Mouse (Mus musculus): ENCODE results near the gene Shisa4.
"Not testable (repeated sequence)": the region's sequence is repeated elsewhere in the genome, so short reads cannot be mapped to it uniquely, and the experiment has no call there.

Gene Shisa4

DNA sequence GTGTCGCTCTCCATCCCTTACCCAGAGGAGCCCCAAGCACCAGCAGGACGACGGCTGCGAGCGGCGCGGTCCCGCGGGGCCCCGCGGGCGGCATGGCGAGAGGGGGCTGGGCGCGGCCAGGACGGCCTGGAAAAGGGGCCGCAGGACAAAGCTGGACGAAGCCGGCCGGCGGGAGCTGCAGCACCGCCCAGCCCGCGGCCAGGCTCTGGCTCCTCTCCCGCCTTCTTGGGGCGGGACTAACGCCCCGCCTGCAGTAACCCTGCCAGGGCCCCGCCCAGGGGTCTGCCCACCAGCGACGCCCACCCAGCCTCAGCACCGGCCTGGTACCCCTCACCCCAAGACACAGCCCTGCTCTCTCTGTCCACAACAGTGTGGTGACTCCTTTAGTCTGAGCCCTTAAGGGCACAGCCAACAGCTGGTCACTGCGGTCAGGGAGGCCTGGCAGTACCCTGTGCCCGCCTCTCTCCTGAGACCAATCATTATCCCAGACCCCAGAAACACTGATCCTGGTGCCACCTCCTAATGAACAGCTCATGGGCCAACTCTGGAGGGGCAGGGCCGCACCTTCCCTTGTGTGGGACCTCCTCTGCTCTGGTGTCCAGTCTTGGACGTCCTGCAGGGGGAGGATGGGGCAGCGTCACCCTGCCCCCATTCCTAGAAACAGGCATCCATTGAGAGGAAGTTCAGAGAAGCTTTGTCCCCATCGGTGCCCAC lies at the start of gene Shisa4:
Gene Shisa4, minus strand, starts transcription at position 370 of the 714 bp plus-strand sequence.
- DNase-seq (ENCODE audit: low read depth in 2 of 2, low spot score in 2 of 2), result no peak

DNA sequence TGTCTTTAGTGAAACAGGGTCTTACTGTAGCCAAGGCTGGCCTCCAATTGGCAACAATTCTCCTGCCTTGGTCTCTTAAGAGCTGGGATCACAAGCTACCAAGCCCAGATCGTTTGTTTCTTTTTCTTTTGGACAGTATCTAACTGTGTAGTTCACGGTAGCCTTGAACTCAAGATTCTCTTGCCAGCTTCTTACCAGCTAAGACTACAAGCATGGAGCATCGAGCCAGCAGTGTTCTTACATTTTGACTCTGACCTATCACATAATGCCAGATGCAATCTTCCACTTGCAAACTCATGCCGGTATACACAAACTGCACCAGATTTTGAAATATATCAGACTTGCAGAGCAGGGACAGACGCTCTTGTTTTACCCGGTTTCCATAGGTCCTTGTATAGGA lies 47.7 kb upstream of the Shisa4 start:
- no peak for DNase-seq (ENCODE audit: low read depth in 2 of 2, low spot score in 2 of 2)

DNA sequence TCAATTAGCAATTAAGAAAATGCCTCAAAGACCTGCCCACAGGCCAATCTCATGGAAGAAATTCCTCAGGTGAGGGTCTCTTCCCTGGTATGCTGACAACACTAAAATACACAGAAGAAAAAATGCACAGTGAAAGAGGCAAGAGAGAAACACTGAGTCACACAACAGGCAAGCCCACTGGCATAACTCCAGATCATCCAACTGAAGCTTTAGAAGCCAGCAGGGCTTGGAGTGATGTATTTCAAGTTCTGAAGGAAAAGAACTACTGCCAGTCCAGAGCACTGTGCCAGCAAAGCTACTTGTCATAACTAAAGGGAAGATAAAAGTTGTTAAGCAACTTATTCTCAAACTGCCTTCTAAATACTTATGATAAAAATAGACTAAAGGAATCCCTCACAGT lies 39.0 kb upstream of the Shisa4 start:
- DNase-seq (ENCODE audit: low read depth in 2 of 2, low spot score in 2 of 2), result no peak

DNA sequence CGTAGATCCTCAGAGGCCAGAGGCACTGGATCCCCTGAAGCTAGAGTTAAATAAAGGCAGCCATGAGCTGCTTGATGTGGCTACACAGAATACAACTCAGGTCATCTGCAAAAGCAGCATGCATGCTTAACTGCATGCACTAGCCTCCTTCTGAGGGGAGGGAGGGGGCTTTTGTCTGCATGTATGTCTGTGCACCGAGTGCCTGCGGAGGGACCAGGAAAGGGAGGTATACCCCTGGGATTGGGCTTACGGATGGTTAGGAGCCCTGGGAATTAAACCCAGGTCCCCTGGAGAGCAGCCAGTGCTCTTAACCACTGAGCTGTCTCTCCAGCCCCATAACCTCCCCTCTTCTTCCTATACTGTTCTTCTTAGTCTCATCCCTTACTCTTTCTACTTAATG lies 37.1 kb upstream of the Shisa4 start:
- DNase-seq (ENCODE audit: low read depth in 2 of 2, low spot score in 2 of 2), result no peak

DNA sequence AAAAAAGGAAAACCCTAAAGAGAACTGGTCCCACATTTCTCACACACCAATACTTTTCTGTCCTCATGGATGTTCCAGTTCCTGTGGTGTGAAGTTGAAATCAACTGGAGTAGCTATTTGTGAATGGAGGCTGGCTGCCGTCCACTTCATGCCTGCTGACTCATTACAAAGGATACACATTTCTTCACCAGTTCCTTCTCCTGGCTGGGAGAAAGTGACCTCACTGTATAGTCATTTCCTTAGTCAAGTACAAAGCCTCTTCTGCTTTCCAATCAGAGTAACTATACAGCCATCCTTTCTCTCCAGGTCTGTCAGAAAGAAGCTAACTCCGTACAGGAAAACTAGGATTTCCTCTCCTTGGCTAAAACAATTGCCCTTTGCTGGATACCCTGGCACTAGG lies 35.9 kb upstream of the Shisa4 start:
- DNase-seq (ENCODE audit: low read depth in 2 of 2, low spot score in 2 of 2), result no peak

DNA sequence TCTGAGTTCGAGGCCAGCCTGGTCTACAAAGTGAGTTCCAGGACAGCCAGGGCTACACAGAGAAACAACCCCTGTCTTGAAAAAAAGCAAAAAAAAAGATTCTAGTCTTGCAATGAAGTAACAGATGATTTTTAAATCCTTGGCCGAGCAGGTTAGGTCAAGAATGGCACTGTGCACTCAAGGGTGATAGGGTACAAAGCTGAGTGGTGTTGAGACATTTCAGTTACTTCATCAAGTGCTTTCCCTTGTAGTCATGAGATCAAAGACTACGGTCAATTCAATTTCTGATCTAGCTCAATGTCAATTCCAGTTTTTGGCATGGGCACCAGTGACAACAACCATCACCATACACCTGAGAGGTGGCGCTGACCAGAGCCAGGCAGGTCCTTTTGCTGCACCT lies 33.9 kb upstream of the Shisa4 start:
- DNase-seq (ENCODE audit: low read depth in 2 of 2, low spot score in 2 of 2), result no peak

DNA sequence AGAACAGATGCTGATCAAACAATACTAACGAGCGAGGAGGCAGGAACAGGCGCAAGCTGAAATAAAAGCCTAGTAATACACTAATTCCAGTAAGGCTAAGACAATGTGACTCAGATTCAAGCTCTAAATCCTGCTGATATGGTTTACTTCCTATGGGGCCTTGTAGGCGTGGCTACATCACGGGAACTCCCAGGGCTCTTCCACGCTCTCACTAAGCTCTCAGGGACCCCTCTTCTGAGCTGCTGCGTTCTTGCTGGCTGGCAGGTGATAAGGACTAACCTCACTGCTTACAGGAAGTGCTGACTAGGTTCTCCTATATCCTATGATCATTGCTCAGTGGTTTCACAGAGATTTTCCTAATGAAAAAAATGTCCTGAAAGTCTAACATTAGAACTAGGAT lies 30.3 kb upstream of the Shisa4 start:
- DNase-seq (ENCODE audit: low read depth in 2 of 2, low spot score in 2 of 2), result no peak

DNA sequence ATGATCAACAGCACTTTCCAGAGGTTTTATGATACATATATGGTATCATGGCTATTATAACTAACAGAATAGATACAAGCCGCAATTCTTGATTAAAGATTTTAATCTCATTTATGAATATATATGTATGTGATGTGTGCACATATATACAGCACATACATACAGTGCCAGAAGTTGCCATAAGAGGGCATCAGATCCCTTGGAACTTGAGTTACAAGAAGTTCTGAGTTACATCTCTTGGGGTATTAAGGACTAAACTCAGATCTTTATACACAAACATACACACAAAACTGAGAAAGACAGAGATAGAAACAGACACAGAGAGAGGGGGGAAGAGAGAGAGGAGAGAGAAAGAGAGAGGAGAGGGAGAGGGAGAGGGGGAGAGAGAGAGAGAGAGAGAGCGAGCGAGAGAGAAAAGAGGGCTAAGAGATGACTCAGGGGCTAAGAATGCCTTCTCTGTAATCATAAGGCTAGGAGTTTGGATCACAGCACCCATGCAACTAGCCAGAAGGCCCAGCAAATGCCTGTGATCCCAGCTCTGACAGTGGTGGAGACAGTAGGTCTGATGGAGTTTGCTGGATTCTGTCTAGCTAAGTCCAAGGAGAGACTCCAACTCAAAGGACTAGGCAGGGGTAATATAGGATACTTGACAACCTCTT lies 26.5 kb upstream of the Shisa4 start:
- no peak for DNase-seq (ENCODE audit: low read depth in 2 of 2, low spot score in 2 of 2)

DNA sequence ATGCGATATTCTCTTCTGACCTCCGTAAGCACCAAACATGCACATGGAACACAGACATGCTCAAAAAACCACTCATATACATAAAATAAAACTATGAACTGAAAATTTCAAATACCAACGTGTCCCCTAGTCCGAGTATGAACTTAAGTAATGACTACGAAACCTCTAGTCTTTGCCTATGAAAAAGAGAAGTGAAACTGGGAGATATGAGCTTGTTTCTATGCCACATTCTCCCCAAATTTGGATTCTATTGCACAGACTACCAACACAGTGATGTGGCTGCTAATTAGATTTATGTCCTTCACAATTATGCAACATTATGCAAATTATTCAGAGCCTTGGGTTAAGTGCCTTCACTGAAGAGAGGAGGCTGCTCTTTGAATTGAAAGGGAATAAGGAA lies 24.4 kb upstream of the Shisa4 start:
- no peak for DNase-seq (ENCODE audit: low read depth in 2 of 2, low spot score in 2 of 2)

DNA sequence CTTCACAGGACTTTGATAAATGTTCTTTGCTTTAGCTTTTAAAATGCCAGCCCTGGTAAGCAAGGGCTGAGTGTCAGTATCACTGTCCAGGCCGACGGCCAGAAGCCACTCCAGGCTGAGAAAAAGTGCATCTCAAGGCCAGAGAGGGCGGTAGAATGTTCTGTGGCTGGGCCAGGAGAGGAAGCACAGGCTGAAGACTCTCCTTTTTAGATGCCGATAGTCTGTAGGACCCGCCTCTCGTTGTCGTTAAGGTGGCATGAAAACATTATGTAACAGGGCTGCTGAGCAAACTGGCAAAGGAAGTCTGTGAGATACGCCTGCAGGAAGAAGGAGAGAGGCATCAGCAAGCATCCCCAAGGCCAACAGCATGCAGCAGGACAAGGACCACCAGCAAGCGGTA lies 10.1 kb upstream of the Shisa4 start:
- DNase-seq (ENCODE audit: low read depth in 2 of 2, low spot score in 2 of 2), result no peak

DNA sequence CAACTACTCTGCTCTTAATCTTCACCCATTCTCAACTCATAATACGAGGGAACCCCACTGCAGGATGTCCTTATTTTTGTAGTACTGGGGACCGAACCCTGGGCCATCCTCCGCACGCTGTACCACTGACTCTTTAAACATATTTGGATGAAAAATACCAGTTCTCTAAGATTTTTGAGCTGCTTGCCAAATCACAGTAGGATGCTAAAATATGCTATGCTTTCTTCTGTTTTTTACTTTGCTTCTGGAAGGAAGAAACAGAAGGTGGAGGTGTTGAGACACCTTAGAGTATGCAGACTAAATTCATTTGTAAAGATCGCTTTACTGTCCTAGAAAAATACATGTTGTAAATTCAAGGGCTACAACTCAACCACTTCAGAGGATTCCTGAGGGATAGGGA lies 9.1 kb upstream of the Shisa4 start:
- DNase-seq (ENCODE audit: low read depth in 2 of 2, low spot score in 2 of 2), result no peak

DNA sequence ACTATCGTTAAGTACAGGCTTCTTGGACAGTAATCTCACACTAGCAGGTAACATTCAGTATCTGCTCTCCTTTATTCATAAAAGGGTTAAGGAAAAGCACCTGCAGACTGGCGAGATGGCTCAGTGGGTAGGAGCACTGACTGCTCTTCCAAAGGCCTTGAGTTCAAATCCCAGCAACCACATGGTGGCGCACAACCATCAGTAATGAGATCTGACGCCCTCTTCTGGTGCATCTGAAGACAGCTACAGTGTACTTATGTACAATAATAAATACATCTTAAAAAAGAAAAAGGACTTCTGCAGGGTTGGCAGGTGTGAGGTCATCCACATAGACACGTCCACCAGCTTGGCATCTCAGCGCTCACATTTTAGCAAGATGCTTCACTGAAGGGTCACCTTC lies 6.5 kb upstream of the Shisa4 start:
- not testable (repeated sequence) for DNase-seq (ENCODE audit: low read depth in 2 of 2, low spot score in 2 of 2)

DNA sequence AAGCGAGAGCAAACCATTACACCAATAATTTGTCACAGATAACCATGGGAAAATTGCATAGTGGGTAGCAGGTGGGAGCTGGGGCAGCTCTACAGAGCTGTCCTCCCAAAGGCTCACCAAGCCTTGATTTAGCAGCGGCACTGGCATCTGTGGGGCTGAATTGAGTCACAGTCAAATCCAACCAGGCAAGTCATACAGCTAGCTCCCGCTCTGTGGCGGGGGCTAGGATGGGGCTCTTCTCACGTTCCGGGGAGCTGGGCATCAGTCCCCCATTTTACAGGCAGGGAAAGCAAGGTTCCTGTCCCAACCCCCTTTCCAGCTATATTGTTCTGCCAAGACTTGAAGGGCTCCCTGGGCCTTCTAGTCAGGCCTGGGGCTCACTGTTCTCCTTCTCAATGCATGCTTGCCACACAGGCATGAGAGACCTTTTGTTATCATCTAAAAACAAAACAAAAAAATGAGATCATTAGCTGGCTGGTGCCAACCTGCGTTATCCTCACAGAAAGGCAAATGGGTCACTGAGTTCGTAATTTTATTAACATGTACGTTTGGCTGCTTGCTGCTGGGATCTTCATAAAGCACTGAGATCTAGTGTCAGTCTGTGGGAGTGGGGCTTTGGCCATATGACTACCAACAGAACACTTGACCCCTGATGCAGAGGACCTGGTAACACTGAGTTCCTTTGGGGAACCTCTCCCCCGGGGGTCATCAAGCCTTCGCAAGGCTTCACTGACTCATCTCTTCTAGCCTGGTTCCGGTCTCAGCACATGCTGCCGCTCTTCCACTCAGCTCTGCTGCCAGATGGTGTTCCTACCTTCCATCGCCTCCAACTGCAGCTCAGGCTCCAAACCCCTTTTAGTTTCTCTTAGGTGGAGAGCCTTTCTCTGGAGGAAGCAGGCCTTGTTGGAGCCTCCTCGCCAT lies 5.3 kb upstream of the Shisa4 start:
- DNase-seq (ENCODE audit: low read depth in 2 of 2, low spot score in 2 of 2), result no peak

DNA sequence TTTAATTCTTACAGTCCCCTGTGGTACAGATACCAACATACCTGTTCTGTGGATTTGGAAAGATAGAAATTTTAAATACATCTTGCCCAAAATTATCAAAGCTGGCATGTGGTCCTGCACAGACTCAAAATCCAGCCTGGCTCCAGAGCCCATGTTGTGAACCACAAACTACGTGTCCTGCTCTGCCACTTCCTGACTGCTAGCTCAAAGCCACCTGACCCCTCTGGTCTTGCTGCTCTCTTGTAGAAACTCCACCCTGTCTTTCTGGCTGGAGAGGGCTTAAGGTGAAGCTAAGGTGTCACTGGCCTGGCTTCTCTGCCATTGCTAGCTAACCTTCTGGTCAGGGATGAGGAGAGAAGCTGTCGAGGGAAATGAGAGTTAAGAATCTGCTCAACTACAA lies 4.0 kb upstream of the Shisa4 start:
- DNase-seq (ENCODE audit: low read depth in 2 of 2, low spot score in 2 of 2), result no peak

DNA sequence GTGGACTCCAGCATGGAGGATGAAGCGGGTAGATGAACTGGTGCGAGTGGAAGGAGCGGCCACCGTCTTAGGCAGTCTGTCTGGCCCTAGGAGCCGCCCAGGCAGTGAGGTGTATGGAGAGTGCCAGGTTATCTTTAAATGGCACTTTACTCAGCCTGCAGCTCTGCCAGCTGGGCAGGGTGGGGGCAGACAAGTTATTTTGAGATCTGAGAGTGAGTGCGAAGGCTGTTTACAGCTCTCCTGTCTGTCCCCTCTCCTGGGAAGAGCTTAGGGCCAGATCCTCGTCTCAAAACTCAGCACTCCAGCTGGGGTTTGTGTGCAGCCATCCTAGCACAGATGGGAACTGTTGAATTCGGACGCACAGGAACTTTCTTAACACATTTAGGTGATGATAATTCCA lies 3.5 kb upstream of the Shisa4 start:
- DNase-seq (ENCODE audit: low read depth in 2 of 2, low spot score in 2 of 2), result no peak

DNA sequence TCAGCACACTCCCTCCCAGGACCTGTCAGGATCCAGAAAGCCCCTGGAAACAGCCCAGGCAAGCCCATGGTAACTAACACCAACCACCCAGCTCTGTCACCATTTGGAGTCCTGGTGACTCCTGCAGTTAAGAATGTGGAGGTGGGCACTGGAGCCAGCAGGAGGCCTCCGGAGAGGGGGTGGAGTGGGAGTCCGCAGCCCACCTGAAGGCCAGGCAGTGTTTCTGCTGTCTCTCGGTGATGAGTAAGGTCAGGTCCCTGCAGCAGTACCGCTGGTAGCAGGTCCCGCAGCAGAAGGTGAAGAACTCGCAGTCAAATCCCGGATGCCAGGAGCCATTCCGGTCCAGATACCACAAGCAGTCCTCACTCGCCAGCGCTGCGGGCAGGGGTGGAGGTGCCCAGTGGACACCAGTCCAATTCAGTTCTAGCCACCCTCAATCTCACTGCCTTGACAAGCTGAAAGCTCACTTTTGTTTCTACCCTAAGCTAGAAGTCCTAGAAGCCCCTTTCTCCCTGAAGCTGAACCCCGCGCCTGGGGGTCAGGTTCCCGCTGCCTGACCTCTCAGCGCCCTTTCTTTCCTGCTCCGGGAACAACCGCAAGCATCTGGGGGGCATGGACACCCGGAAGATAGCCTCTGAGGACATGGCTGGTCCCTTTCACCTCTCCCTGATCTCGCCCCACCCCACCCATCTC lies 716 bp downstream of the Shisa4 start:
- no peak for DNase-seq (ENCODE audit: low read depth in 2 of 2, low spot score in 2 of 2)

DNA sequence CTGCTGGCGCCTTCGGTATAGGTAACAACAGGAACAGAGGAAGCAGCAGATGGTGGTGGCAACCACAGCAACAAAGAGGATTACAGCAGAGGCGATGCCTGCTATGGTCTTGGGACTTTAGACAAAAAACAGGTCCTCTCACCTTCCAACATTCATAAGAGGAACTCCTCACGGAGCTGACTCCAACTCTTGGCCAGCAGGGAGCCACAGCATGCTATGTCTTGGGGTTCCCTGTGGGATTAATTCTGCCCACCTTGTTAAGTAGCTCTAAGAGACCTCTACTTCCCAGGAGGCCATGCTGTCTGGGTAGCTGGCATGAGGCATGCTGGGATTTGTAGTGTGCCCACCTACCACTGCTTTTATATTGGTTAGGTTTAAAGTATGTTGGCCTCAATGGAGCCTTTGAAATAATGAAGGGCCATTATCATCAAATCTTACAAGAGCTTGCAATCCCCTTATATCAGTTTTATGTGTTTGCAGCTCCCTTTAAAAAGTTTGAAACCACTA lies 1.8 kb downstream of the Shisa4 start:
- DNase-seq (ENCODE audit: low read depth in 2 of 2, low spot score in 2 of 2), result no peak

DNA sequence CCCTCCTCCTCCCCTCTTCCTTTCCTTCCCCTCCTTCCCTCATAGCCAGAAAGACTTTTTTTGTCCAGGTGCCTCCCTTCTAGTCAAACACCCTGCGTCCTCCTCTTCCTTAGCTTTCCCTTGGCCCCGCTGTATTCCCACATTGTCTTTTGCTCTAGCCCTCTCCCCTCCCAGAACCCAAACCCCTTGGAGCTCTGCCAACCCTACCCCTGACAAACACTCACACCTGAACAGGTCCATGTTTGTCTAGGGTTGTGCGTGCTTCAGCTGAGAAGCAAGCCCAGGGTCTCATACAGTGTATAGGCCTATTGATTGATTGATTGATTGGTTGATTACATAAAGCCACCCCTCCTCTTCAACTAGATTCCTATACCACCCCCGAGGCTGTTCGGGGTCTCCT lies 5.6 kb downstream of the Shisa4 start:
- DNase-seq (ENCODE audit: low read depth in 2 of 2, low spot score in 2 of 2), result no peak

DNA sequence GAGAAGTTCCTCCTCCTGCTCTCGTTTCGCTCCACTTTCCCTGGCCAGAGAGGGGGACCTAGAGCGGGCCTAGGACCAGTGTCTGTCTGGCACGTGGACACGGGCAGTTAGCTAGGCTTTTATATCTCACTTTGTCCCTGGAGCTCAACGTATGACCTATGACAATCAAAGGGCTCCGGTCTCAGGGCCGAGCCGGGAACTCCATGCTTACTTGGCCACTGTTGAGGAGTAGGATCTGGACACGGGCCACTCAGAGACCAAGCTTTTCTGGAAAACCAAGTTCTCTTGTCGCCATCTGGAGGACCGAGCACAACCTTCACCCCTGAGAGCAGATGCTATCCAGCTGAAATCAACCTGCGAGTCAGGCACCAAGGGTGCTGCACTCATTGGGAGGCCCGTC lies 6.1 kb downstream of the Shisa4 start:
- no peak for DNase-seq (ENCODE audit: low read depth in 2 of 2, low spot score in 2 of 2)

DNA sequence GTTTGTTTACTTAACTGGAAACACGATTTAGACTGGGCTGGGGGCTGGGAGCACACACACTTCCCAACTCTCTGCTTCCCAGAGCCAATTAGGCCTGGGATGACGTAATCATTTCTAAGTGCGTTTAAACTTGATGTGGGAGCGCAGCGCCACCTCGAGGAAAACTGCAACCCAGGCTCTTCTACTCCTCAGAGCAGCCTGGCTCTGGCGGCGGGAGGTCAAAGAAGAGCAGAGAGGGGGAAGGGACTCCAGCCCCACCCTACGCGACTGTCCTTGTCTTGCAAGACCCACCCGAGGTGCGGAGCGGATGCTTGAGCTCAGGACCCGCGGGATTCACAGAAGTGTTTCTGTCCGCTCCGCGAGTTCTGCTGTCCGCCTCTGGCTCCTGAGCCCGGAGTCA lies 6.8 kb downstream of the Shisa4 start:
- DNase-seq (ENCODE audit: low read depth in 2 of 2, low spot score in 2 of 2), result peak; percentile 3 to 34

DNA sequence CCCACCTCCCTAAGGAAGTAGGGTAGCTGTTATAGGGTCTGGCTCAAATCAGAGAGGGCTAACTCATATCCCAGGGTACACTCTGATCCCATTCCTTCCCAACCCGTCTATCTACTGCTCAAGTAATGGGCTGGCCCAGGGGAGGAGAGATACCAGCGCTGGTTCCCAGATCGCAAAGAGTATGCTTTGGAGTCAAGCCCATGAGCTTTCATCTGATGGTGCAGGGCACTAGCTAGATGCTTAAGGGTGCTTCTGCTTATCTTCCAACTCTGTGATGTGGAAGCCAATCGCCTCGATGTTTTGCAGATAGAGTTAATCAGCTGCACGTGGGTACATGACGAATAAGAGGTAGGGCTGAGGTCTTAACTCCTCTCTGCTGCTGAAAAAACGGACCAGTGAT lies 7.4 kb downstream of the Shisa4 start:
- DNase-seq (ENCODE audit: low read depth in 2 of 2, low spot score in 2 of 2), result no peak

Measured in CD8-positive naive resting alpha-beta T cell, adult 2 months (primary cell).